Mouse (Mus musculus) megakaryocyte progenitor cell, adult 5-6 weeks (primary cell): Measurements from ENCODE around the gene Zfp202. TPM values are rescaled to one million over a fixed set of nuclear protein-coding genes. Genes with fewer than 3 reads are reported as not detected.

Experiments
- ATAC-seq: replicated peaks from 2 replicates; pipeline ENCODE4 v1.8.0; 2016; ENCODE audit warnings: mild to moderate bottlenecking, moderate TSS enrichment, inconsistent platforms; ENCODE audit not compliant: poor library complexity
- total RNA-seq, 2 experiments: library from RNA; stranded (forward) in 1 of 2; stranded (reverse) in 1 of 2; fragments of 157-497, 149-512 nt in 1 of 2; fragments of 200-1000 nt in 1 of 2; gene quantifications; 2 replicates each; pipeline versions ENCODE4 v1.2.3 to v1.2.4; 2015 to 2017

The Zfp202 gene
- total RNA-seq, 2 experiments from 2014 or later = 2.3 to 3.0 TPM

GRCm38 (mm10) chr9:40239749-40240148 lies 47.6 kb downstream of the Zfp202 start:
- no peak for ATAC-seq

GRCm38 (mm10) chr9:40240311-40240710 lies 48.2 kb downstream of the Zfp202 start:
- no peak for ATAC-seq

- ATAC-seq = peak; percentile 78
These were observed 49.2 kb downstream of the Zfp202 start for GRCm38 (mm10) chr9:40241223-40241801.

- ATAC-seq = 0 out of 2 replicates have a peak, but pooled peaks have one; percentile 38
These were observed 50.1 kb downstream of the Zfp202 start for GRCm38 (mm10) chr9:40241951-40242888.

- ATAC-seq = no peak
These were observed 53.4 kb downstream of the Zfp202 start for GRCm38 (mm10) chr9:40245466-40245865.

GRCm38 (mm10) chr9:40245974-40246665 lies 54.0 kb downstream of the Zfp202 start:
- ATAC-seq = no peak

- ATAC-seq = no peak
These were observed 54.6 kb downstream of the Zfp202 start for GRCm38 (mm10) chr9:40246702-40247101.

- ATAC-seq = no peak
These were observed 57.0 kb downstream of the Zfp202 start for GRCm38 (mm10) chr9:40249106-40249505.

- no peak for ATAC-seq
These were observed 60.3 kb downstream of the Zfp202 start for GRCm38 (mm10) chr9:40252459-40252858.

Other genes with a start within 250 kb of the Zfp202 start
- gene Olfr975, start 240.3 kb upstream of the Zfp202 start, total RNA-seq (2015) = not detected in 2 replicates
- not detected in 2 replicates for gene Olfr975, start 240.3 kb upstream of the Zfp202 start, total RNA-seq (2017)
- gene Olfr976, start 231.2 kb upstream of the Zfp202 start, total RNA-seq (2015) = not detected in 2 replicates
- not detected in 2 replicates for gene Olfr976, start 231.2 kb upstream of the Zfp202 start, total RNA-seq (2017)
- not detected in 2 replicates for gene Olfr978, start 200.2 kb upstream of the Zfp202 start, total RNA-seq (2015)
- not detected in 2 replicates for gene Olfr978, start 200.2 kb upstream of the Zfp202 start, total RNA-seq (2017)
- not detected in 2 replicates for gene Olfr979, start 188.9 kb upstream of the Zfp202 start, total RNA-seq (2015)
- not detected in 2 replicates for gene Olfr979, start 188.9 kb upstream of the Zfp202 start, total RNA-seq (2017)
- not detected in 2 replicates for gene Olfr980, start 182.7 kb upstream of the Zfp202 start, total RNA-seq (2015)
- not detected in 2 replicates for gene Olfr980, start 182.7 kb upstream of the Zfp202 start, total RNA-seq (2017)
- not detected in 2 replicates for gene Olfr981, start 170.9 kb upstream of the Zfp202 start, total RNA-seq (2015)
- gene Olfr981, start 170.9 kb upstream of the Zfp202 start, total RNA-seq (2017) = not detected in 2 replicates
- not detected in 2 replicates for gene Olfr982, start 118.5 kb upstream of the Zfp202 start, total RNA-seq (2015)
- gene Olfr982, start 118.5 kb upstream of the Zfp202 start, total RNA-seq (2017) = not detected in 2 replicates
- gene Olfr983, start 98.7 kb upstream of the Zfp202 start, total RNA-seq (2015) = not detected in 2 replicates
- gene Olfr983, start 98.7 kb upstream of the Zfp202 start, total RNA-seq (2017) = not detected in 2 replicates
- gene Olfr984, start 78.1 kb upstream of the Zfp202 start, total RNA-seq (2015) = not detected in 2 replicates
- gene Olfr984, start 78.1 kb upstream of the Zfp202 start, total RNA-seq (2017) = not detected in 2 replicates
- gene Olfr985, start 62.1 kb upstream of the Zfp202 start, total RNA-seq (2015) = not detected in 2 replicates
- gene Olfr985, start 62.1 kb upstream of the Zfp202 start, total RNA-seq (2017) = not detected in 2 replicates
- not detected in 2 replicates for gene Tmem225, start 44.2 kb upstream of the Zfp202 start, total RNA-seq (2015)
- gene Tmem225, start 44.2 kb upstream of the Zfp202 start, total RNA-seq (2017) = not detected in 2 replicates
- not detected in 2 replicates for gene Olfr986, start 11.4 kb upstream of the Zfp202 start, total RNA-seq (2015)
- not detected in 2 replicates for gene Olfr986, start 11.4 kb upstream of the Zfp202 start, total RNA-seq (2017)
- gene Scn3b, start 76.9 kb downstream of the Zfp202 start, total RNA-seq (2015) = 0.17 TPM in 1 of 2 replicates, not detected in the other
- 0.10 TPM in 1 of 2 replicates, not detected in the other for gene Scn3b, start 76.9 kb downstream of the Zfp202 start, total RNA-seq (2017)